Mouse (Mus musculus) natural killer cell, adult 2 months (primary cell): ENCODE results near the gene Gm3298.
"Not testable (repeated sequence)": the region's sequence is repeated elsewhere in the genome, so short reads cannot be mapped to it uniquely, and the experiment has no call there.

Source experiments
- DNase-seq, 2 experiments: peaks; one replicate each; pipeline ENCODE4 v3.0.0; 2022; ENCODE audit warnings: low spot score in 2 of 2

Gm3298 gene

DNA sequence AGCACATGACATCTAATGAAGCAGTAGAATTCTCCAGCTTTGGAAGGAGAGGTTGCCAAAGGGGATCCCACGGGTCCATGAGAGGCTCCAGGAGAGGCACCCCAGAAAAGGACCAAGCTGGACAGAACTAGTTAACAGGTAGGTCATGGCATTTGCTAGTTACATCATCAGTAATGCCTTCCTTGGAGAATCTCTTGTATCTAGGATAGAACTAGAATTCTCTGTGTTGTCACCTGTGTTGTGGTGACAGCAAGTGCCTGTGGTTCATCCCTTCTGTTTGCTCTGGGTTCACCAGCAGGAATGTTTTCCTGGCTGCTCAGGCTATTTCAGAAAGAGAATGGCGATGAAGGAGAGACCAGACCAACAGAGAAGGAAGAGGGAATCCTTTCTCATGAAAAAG is at the start of gene Gm3298:
Gene Gm3298, plus strand, starts transcription at position 301 of the 400 bp plus-strand sequence.
- DNase-seq, result not testable (repeated sequence)

DNA sequence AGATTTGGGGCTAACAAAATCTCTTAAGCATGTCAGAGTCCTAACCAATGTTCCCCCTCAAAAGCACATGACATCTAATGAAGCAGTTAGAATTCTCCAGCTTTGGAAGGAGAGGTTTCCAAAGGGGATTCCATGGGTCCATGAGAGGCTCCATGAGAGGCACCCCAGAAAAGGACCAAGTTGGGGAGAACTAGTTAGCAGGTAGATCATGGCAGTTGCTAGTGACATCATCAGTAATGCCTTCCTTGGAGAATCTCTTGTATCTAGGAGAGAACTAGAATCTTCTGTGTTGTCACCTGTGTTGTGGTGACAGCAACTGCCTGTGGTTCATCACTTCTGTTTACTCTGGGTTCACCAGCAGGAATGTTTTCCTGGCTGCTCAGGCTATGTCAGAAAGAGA is 32.1 kb upstream of the Gm3298 start, which contains the start of gene Gm8297:
Gene Gm8297, plus strand, starts transcription at position 301 of the 400 bp plus-strand sequence.
- not testable (repeated sequence) for DNase-seq

DNA sequence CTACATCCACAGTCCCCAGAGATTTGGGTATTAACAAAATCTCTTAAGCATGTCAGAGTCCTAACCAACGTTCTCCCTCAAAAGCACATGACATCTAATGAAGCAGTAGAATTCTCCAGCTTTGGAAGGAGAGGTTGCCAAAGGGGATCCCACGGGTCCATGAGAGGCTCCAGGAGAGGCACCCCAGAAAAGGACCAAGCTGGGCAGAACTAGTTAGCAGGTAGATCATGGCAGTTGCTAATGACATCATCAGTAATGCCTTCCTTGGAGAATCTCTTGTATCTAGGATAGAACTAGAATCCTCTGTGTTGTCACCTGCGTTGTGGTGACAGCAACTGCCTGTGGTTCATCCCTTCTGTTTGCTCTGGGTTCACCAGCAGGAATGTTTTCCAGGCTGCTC is 34.6 kb downstream of the Gm3298 start, which contains the start of gene 4930555G01Rik:
Gene 4930555G01Rik, plus strand, starts transcription at position 301 of the 400 bp plus-strand sequence.
- not testable (repeated sequence) for DNase-seq
